Mouse (Mus musculus) limb, embryonic 15.5 days (tissue): ENCODE measurements around the gene Rps12-ps3. TPM values are rescaled to one million over a fixed set of nuclear protein-coding genes. Genes with fewer than 3 reads are reported as not detected.

ENCODE experiments used
- ATAC-seq: fragments of 200-750 bp; cut with Nextera tagmentation; 2 replicates; pipeline ENCODE4 v1.8.0; 2017; ENCODE audit warnings: low read depth, moderate TSS enrichment; ENCODE audit not compliant: insufficient number of reproducible peaks, low FRiP score, low TSS enrichment
- H3K27ac ChIP-seq: fragments of 300-500 bp; sonication (generic); 2 replicates; pipeline ENCODE4 v1.5.1; 2015; ENCODE audit warnings: moderate library complexity, mild to moderate bottlenecking, inconsistent platforms
- H3K27me3 ChIP-seq: fragments of 300-500 bp; sonication (generic); 2 replicates; pipeline ENCODE4 v1.6.1; 2015; ENCODE audit warnings: inconsistent platforms
- H3K36me3 ChIP-seq: fragments of 300-500 bp; sonication (generic); 2 replicates; pipeline ENCODE4 v1.6.1; 2015; ENCODE audit warnings: inconsistent platforms
- H3K4me1 ChIP-seq: fragments of 300-500 bp; sonication (generic); 2 replicates; pipeline ENCODE4 v1.6.1; 2015; ENCODE audit warnings: inconsistent platforms
- H3K4me2 ChIP-seq: fragments of 300-500 bp; sonication (generic); 2 replicates; pipeline ENCODE4 v1.6.1; 2015; ENCODE audit warnings: mild to moderate bottlenecking, inconsistent platforms
- H3K4me3 ChIP-seq: fragments of 300-500 bp; sonication (generic); 2 replicates; pipeline ENCODE4 v1.5.1; 2015; ENCODE audit warnings: mild to moderate bottlenecking, inconsistent platforms
- H3K9ac ChIP-seq: fragments of 300-500 bp; sonication (generic); 2 replicates; pipeline ENCODE4 v1.6.1; 2015; ENCODE audit warnings: inconsistent platforms
- H3K9me3 ChIP-seq: fragments of 300-500 bp; sonication (generic); 2 replicates; pipeline ENCODE4 v1.6.1; 2016; ENCODE audit warnings: inconsistent platforms
- WGBS: fragments of 180-500 bp; shearing (Covaris S2); methylation state at CpG from one replicate; pipeline ENCODE4 v1.1.7; 2015; 5-methylcytosine and 5-hydroxymethylcytosine counted together
- polyA plus RNA-seq: library from polyadenylated mRNA; unstranded; fragments of >200 nt; fragmentation: Nextera tagmentation; extraction: Ambion mirVana; gene quantifications from 2 replicates; pipeline ENCODE4 v1.2.1, GENCODE M21; 2015

Rps12-ps3 gene
- polyA plus RNA-seq, result 10.4 and 17.9 TPM in 2 replicates

DNA sequence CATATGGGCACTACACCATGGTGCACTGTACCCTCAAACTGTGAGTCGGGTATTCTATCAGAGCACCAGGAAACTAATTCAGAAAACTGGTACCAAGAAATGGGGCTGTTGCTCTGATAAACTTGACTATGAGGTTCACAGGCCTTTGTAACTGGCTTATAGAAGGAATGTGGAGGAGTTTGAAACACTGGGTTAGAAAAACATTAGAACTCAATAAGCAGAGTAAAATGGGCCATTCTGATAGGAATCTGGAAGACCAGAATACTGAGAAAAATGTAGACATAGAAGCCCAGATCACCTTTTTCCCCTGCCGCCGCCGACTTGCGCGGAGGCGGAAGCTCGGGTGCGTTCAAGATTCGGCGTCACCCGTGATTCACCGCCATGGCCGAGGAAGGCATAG is at the start of gene Rps12-ps3:
Rps12-ps3 (plus strand) TSS at position 301 of the 400 bp plus-strand sequence.
- WGBS, result 98% methylated on average over 14 of the region's 14 CpGs
- no peaks in the 10 kb centered on the region for H3K9me3 ChIP-seq
- H3K4me1 ChIP-seq, result no peaks in the 10 kb centered on the region
- peaks cover 8% of the 10 kb centered on the region; the same call in 1 of the 2 replicates for H3K36me3 ChIP-seq
- no peak within 1 kb of the TSS for H3K4me2 ChIP-seq
- no peak within 1 kb of the TSS for H3K27ac ChIP-seq
- no peak within 1 kb of the TSS for H3K4me3 ChIP-seq
- H3K27me3 ChIP-seq, result no peaks in the 10 kb centered on the region
- H3K9ac ChIP-seq, result no peak within 1 kb of the TSS
- ATAC-seq, result no peak

DNA sequence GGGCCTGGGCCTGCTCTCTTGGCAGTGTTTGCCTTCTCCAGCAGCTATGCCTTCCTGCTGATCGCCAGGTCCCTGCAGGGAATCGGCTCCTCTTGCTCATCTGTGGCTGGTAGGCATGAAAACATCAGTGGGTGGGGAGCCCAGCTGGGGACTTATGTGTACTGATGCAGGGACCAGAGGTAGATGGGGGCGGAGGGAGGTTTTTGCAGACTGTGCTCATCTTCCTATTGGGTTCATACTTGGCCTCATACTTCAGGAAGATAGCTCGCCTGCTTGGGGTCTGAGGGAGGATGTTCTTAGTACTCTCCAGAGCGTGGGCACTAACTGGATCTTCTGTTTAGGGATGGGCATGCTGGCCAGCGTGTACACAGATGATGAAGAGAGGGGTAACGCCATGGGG is 48.9 kb upstream of the Rps12-ps3 start:
- no peak for ATAC-seq
- Histone ChIP-seq H3K4me3 (no peak overlapping the region), H3K4me2 (no peak overlapping the region), H3K36me3 (no peaks in the 10 kb centered on the region), H3K27me3 (no peaks in the 10 kb centered on the region), H3K9ac (no peak overlapping the region), H3K4me1 (no peaks in the 10 kb centered on the region), H3K9me3 (no peaks in the 10 kb centered on the region), H3K27ac (no peak overlapping the region)
- whole genome bisulfite sequencing, result 86% methylated on average over 7 of the region's 7 CpGs

DNA sequence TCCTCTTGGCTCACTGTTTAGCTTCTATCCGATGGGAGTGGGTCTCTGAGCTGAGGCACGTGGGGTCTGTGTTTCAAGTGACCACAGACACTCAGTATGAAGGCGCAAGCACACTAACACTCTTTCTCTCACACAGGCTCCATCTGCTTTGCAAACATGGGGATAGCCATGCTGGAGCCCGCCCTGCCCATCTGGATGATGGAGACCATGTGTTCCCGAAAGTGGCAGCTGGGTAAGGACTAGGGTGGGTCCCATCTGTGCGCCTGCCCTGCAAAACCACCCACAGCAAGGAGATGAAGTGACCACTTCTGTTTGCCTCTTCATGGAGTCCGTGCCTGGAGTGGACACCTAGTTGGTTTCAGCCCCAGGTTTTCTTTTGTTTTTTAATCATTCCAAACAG is 45.7 kb upstream of the Rps12-ps3 start:
- Histone ChIP-seq H3K4me3 (no peak overlapping the region), H3K9ac (no peak overlapping the region), H3K9me3 (no peaks in the 10 kb centered on the region), H3K27me3 (no peaks in the 10 kb centered on the region), H3K4me1 (no peaks in the 10 kb centered on the region), H3K36me3 (no peaks in the 10 kb centered on the region), H3K27ac (no peak overlapping the region), H3K4me2 (no peak overlapping the region)
- 68% methylated on average over 7 of the region's 7 CpGs for WGBS
- no peak for ATAC-seq

DNA sequence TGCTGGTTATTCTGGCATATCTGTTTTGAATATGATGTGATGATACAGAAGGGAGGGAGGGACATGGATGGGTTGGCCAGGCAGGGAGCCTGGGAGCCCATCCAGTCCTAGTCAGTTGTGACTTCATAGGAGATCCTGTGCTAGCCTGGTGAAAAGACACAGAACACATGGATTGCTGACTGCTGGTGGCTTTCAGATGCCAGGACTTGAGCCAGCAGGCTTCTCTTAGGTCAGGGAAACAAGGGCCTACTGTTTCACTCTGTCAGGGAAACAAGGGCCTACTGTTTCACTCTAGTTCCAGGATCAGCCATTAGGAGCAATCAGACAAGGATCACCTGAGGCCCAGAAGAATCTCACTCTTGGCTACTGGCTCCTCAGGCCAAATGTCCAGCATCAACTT is 41.2 kb upstream of the Rps12-ps3 start:
- Histone ChIP-seq H3K4me2 (no peak overlapping the region), H3K4me1 (no peaks in the 10 kb centered on the region), H3K9ac (no peak overlapping the region), H3K27ac (no peak overlapping the region; the same call in 1 of the 2 replicates), H3K27me3 (no peaks in the 10 kb centered on the region), H3K4me3 (no peak overlapping the region), H3K36me3 (peaks cover 3% of the 10 kb centered on the region; the same call in 1 of the 2 replicates), H3K9me3 (no peaks in the 10 kb centered on the region)
- no peak for ATAC-seq

DNA sequence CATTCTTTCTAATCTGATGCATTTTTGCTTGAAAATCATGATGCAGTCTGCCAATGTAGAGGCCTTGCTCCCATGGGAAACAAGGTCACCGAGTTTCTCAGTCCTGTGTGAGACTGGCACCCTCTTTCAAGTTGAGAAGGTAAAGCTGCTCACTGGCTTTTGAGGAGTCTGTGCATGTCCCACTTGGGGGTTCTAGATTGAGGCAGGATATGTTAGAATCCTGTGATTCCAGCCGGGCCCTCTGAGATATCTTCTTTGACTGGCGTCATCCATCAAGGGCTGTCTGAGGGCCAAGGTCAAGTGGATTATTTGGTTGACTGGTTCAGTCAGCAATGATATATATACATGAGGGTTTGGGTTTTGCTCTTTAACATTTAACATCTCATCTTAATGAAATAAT is 40.1 kb upstream of the Rps12-ps3 start:
- Histone ChIP-seq H3K9ac (no peak overlapping the region), H3K9me3 (no peaks in the 10 kb centered on the region), H3K4me3 (no peak overlapping the region), H3K27me3 (no peaks in the 10 kb centered on the region), H3K4me2 (no peak overlapping the region), H3K36me3 (peaks cover 3% of the 10 kb centered on the region; the same call in 1 of the 2 replicates), H3K4me1 (no peaks in the 10 kb centered on the region), H3K27ac (no peak overlapping the region)
- ATAC-seq, result no peak
- WGBS, result 94% methylated on average over 3 of the region's 3 CpGs

DNA sequence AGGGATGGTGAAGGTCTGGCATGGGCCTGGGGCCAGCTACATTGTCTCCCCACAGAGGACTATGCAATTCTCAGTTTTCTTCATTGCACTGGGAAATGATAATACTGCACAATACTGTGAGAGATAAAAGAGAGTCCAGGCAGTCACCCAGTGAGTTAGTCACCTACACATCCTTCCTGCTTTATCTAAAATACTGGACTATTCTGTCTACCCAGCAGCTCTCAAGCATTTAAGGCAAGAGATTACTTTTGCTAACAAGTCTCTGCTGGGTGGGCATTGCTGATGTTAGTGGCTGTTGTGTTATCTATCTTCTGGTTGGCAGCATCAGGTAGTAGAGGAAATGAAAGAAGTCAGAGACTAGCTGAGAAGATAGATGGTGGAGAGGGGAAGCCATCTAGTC is 33.0 kb upstream of the Rps12-ps3 start:
- H3K36me3 ChIP-seq, result peaks cover 3% of the 10 kb centered on the region; the same call in 1 of the 2 replicates
- H3K4me1 ChIP-seq, result no peaks in the 10 kb centered on the region
- no peak overlapping the region for H3K27ac ChIP-seq
- ATAC-seq, result no peak
- no peak overlapping the region for H3K4me2 ChIP-seq
- no peaks in the 10 kb centered on the region for H3K9me3 ChIP-seq
- no peak overlapping the region for H3K9ac ChIP-seq
- no peaks in the 10 kb centered on the region for H3K27me3 ChIP-seq
- H3K4me3 ChIP-seq, result no peak overlapping the region

DNA sequence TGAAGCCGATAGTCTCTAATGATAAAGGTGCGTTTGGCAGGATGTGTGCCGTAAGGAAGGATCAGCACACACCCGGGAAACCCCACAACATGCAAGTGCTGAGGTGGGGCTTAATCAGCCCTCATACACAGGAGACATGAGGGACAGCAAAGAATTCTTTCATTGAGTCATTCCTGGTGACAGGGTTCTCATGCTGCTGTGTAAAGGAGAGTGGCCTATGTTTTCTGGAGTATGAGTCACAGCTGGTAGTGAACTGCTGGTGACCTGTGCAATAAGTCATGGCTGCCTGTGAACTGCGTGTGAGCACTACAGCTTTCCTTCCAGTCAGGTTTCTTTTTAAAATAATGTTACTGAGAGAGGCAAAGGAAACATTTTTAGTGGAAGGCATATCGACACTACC is 32.3 kb upstream of the Rps12-ps3 start:
- H3K4me1 ChIP-seq, result no peaks in the 10 kb centered on the region
- no peaks in the 10 kb centered on the region for H3K27me3 ChIP-seq
- no peak overlapping the region for H3K27ac ChIP-seq
- H3K9me3 ChIP-seq, result no peaks in the 10 kb centered on the region
- ATAC-seq, result no peak
- WGBS, result 79% methylated on average over 6 of the region's 6 CpGs
- H3K4me3 ChIP-seq, result no peak overlapping the region
- no peak overlapping the region for H3K9ac ChIP-seq
- no peak overlapping the region for H3K4me2 ChIP-seq
- H3K36me3 ChIP-seq, result peaks cover 3% of the 10 kb centered on the region; the same call in 1 of the 2 replicates

DNA sequence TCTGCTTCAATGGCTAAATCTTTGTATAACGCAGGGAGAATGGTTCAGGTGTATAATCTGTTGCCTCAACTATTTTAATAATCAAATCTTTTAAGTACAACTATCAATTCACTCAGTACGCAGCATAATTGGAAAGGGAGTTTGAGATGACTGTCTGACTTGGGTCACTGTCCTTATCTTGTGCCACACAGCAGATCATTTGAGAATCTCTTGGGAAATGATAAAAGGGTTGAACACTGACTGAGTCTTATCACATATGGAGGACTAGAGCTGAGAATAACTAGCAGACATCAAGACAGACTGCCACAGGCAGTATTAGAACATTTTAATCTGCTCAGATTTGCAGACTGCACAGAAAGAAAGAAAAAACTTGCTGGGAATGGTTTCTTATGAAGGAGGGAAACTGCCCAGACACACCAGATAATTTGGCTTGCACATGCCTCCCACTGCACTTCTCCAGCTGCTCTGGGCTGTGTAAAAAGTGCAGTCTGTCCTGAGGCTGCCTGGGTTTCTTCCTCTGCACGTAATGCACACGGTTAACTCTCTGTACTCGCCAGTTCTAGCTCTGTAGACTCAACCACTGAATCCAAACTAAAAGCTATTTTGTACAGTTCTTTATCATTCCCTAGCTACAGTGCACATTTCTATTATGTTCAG is 29.8 kb upstream of the Rps12-ps3 start:
- H3K9me3 ChIP-seq, result no peaks in the 10 kb centered on the region
- H3K4me2 ChIP-seq, result no peak overlapping the region
- no peak overlapping the region for H3K9ac ChIP-seq
- H3K36me3 ChIP-seq, result no peaks in the 10 kb centered on the region
- ATAC-seq, result no peak
- H3K27me3 ChIP-seq, result no peaks in the 10 kb centered on the region
- no peak overlapping the region for H3K27ac ChIP-seq
- no peaks in the 10 kb centered on the region for H3K4me1 ChIP-seq
- H3K4me3 ChIP-seq, result no peak overlapping the region
- 72% methylated on average over 5 of the region's 5 CpGs for whole genome bisulfite sequencing

DNA sequence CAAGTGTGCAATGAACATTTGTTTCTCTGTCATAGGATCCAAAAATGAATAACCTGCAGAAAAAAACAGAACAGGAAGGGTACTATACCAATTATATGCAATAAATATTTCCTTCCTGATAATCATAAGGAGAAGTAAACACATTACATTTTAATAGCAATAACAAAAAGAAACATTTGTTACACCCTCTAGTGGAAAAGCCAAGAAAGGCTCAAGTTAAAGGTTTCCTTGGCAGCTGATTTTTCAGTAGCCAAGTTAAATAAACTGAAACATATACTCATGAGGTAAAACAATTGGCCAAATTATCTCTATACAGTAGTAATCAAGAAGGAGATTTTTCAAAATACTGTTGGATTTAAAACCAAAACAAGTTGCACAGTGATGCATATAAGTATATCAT is 6.8 kb upstream of the Rps12-ps3 start:
- no peak for ATAC-seq
- no peak overlapping the region for H3K27ac ChIP-seq
- H3K36me3 ChIP-seq, result peaks cover 7% of the 10 kb centered on the region; the same call in 1 of the 2 replicates
- H3K4me3 ChIP-seq, result no peak overlapping the region
- H3K4me2 ChIP-seq, result no peak overlapping the region
- H3K9me3 ChIP-seq, result no peaks in the 10 kb centered on the region
- H3K27me3 ChIP-seq, result no peaks in the 10 kb centered on the region
- H3K4me1 ChIP-seq, result no peaks in the 10 kb centered on the region
- no peak overlapping the region for H3K9ac ChIP-seq

DNA sequence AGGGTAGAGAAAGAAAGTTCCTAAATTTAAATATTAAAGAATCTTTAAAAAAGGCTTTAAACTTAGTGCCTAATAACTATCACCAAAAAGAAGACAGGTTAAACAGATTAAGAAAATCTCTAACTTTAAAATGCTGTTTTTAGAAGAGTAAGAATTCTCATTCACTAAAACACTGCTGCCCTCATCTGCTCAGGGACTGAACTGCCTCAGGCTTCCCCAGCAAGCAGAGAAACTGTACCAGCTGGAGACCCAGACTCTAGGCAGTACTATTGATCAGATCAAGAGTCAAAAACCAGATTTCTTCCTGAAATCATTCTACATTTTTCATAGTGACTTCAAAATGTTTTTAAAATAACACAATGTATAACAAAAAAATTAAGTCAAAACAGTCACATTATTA is 5.5 kb upstream of the Rps12-ps3 start:
- no peak overlapping the region for H3K27ac ChIP-seq

DNA sequence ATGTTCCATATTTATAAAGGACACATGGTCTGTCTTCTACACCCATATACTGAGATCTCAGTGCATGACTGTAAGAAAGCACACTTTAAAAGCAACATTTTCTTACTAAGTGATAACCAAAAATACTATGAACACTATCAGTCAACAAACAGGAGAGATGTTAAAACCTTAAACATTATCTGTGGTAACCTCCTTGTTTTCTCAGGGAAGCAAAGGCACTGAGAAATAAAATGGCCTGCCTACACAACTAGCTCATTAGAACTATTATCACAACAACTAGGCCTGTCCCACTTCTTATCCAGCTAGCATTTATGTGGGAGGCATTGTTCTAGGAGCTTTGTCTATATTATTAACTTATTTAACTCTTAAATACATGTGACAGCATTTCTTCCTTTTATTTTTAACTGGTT is 8.7 kb downstream of the Rps12-ps3 start:
- Histone ChIP-seq H3K9me3 (no peaks in the 10 kb centered on the region), H3K27ac (no peak overlapping the region), H3K4me2 (no peak overlapping the region), H3K4me3 (no peak overlapping the region), H3K36me3 (no peaks in the 10 kb centered on the region), H3K9ac (no peak overlapping the region), H3K27me3 (no peaks in the 10 kb centered on the region), H3K4me1 (no peaks in the 10 kb centered on the region)
- no peak for ATAC-seq

More for the DNA sequence above, 5.5 kb upstream of the Rps12-ps3 start:
- Histone ChIP-seq H3K4me2 (no peak overlapping the region), H3K4me3 (no peak overlapping the region), H3K27me3 (no peaks in the 10 kb centered on the region), H3K36me3 (peaks cover 11% of the 10 kb centered on the region), H3K4me1 (no peaks in the 10 kb centered on the region), H3K9me3 (no peaks in the 10 kb centered on the region), H3K9ac (no peak overlapping the region)
- no peak for ATAC-seq

DNA sequence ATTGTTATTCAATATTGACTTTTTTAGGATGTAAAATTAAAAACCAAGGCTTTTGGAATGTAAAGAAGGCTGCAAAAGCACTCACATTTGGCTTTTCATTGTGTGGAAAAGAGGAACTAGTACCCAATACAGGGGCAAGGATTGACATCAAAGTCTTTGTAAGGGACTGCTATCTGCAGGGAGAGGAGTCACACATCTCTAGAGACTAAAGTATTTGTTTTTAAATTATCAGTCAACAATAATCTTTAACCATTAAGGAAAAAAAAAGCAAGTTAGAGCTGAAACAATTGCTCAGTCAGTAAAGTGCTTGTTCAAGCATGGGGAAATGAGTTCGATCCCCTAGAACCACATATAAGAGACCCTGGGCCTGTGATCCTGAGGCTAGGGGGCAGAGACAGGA is 14.6 kb downstream of the Rps12-ps3 start:
- Histone ChIP-seq H3K9ac (no peak overlapping the region), H3K4me3 (no peak overlapping the region), H3K36me3 (no peaks in the 10 kb centered on the region), H3K27ac (no peak overlapping the region), H3K9me3 (no peaks in the 10 kb centered on the region), H3K4me2 (no peak overlapping the region), H3K4me1 (0 out of 2 replicates have a peak, but pooled peaks cover 3% of the 10 kb centered on the region), H3K27me3 (no peaks in the 10 kb centered on the region)
- 96% methylated on average over 1 of the region's 1 CpGs for WGBS
- ATAC-seq, result no peak
